Mouse (Mus musculus): ENCODE results near the gene Krt12. TPM values are rescaled to one million over a fixed set of nuclear protein-coding genes. Genes with fewer than 3 reads are reported as not detected.

The Krt12 gene
- total RNA-seq, 1 experiment from 2014 or later: not detected

DNA sequence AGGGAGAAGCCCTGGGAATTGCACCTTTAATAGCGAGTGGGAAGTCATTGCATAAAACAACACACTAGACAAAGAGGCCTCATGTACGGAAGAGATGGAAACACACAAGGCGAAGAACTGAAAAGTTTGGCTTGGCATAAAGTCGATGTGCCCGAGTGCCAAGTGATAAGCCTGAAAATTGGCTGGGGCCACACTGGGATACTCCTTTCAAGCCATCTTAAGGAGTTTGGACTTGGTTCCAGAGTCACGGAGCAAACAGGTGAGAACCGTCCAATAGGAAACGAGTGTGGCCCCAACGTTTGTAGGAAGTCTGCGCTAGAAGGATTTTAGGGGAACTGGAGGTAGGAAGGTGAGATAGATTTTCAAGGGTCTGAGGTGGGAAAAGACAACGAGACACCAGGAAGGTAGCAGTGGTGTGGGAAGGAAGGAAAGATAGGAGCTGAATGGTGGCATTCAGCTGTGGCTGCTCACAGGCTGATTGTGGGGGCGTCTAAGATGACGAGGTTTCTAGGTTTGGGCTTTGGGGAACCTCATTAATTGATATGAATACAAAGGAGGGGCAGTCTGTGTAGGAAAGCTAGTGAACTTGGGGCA lies 22.0 kb downstream of the Krt12 start:
- no peak for ATAC-seq (replicated peaks; ENCODE audit: low read depth, poor library complexity, severe bottlenecking)

DNA sequence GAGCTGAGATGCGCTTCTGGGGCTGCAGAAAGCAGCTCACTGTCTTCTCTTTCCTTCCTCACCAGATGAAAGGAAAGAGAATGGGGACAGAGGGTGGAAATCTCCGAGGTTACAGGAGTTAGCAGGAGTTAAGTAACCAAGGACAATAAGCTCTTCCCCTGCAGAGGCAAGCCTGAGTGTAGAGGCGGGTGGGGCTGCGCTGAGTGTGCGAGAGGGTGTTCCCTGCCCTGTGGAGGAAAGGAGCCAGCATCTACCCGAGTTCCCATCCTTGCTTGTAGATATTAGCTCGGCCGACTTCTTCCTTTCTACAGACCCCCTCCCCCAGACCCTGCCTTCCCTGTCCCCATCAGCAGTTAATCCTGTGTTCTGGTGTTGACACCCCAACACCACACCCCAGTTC lies 23.2 kb downstream of the Krt12 start:
- ATAC-seq (replicated peaks; ENCODE audit: low read depth, poor library complexity, severe bottlenecking): no peak

DNA sequence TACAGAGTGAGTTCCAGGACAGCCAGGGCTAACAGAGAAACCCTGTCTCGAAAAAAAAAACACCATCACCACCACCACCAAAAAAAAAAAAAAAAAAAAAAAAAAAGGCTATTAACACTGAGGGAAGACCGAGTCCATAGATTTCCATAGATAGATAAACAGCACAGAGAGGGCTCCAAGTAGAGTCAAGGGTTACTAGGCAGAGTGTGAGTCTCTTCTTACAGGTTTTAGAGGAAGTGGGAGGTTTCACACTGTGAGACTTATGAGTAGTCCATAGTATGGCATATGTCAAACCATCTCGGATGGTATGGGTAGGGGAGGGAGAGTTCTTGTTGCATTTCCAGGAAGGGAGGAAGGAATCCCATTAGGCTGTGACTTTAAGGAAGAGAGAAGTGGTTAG lies 24.0 kb downstream of the Krt12 start:
- ATAC-seq (replicated peaks; ENCODE audit: low read depth, poor library complexity, severe bottlenecking): no peak

DNA sequence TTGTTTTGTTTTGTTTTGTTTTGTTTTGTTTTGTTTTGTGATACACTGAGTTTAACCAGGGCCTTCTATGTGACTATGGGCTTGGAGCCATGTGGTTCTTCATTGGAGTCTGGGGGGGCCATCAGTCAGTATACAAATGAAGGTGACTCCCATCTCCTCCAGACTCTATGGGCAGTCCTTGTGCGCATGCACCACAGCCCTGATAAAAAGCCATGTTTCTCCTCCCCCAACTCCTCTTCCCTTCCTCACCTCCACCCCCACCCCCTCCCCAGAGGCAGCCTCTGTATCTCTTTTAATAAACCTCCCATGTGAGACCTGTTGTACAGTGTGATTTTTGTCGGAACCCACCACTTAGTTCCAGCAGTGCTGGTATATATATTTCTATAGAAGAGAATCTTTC lies 25.4 kb downstream of the Krt12 start:
- no peak for ATAC-seq (replicated peaks; ENCODE audit: low read depth, poor library complexity, severe bottlenecking)

DNA sequence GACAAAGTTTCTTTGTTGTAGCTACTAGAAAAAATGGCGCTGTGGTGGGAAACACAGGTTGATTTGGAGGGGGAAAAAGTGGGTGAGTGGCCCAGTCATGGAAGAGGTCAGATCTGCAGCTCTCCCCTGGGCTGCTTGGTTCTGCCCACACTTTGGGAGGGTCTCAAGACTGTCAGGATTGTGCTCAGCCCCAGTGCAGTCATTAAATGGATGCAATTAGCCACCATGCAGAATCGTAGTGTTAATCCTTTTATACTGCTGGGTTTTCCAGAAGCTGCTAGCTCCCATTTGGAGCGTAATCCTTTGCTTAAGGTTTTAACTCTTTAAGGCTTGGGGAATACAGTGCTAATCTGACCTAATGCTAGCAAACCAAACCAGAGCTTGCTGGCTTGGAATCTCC lies 26.0 kb downstream of the Krt12 start:
- no peak for ATAC-seq (replicated peaks; ENCODE audit: low read depth, poor library complexity, severe bottlenecking)

DNA sequence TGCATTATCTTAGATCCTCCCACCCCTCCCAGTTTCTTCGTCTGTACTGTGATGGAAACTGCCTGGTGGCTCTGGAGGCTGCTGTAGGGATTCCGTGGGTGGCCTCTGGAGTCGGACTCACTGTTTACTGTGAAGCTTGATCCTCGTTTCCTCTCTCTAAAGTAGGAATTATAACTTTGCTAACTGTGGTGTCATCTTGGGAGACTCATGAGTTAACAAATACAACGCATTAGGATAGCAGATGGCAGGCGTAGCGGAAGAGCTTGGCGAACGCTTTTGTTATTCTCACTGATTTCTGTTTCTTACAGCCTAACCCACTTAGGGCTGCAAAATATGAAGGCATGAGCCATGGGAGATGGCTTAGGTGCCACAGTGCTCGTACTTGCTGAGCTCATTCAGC lies 29.6 kb downstream of the Krt12 start:
- ATAC-seq (replicated peaks; ENCODE audit: low read depth, poor library complexity, severe bottlenecking): no peak

DNA sequence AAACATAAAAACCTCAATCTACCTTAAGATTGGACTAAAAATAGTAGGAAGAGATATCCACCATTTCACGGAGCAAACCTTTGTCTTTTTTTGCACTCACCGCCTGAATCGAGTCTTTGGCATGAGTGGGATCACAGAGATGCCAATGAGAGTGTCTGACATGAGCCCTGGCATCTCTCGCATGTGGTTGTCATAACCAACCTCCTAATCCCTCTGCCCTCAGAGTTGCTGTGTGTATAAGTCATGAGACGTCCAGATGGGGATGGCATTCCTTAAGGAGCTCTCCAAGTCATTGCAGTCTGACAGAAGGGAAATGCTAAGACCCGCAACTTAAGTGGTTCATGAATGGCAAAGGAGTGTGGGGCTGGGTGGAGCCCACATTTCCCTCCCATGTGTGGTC lies 30.7 kb downstream of the Krt12 start:
- ATAC-seq (replicated peaks; ENCODE audit: low read depth, poor library complexity, severe bottlenecking): no peak

DNA sequence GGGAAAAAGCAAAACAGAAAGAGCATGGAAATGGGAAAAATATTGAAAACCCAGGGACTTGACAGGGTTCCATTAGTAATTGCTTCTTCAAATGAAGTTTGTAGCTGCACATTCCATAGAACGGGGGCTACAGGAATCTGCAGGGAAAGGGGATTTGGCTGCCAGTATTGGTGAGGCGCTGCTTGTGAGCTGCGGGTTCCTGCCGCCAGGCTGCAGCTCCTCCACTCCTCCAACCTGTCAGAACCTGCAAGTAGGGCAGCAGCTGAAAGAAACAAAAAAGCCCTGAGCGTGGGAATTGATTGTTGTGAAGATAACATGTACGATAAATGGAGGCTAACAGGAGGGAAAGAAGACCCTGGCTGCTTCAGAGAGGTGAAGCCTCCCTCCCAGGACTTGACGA lies 31.2 kb downstream of the Krt12 start:
- no peak for ATAC-seq (replicated peaks; ENCODE audit: low read depth, poor library complexity, severe bottlenecking)

DNA sequence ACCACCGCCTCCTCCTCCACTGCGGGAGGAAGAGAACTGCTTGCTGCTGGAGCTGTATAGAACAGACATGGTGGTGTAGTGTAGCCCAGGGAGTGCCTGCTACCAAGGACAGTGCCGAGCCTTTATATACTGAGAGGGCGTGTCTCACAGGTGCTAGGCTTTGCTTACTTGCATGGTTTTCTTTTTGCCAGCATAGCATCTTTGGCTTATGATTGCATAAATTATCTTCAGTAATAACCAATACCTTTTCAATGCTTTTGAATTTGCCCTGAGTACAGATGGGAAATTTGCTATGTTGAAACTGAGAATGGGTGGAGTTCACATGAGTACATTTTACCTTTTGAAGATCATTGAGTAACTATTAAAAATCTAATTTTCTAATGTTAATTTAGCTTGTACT lies 32.8 kb downstream of the Krt12 start, which contains the start of gene Krt10:
Gene Krt10, minus strand, starts transcription at position 101 of the 400 bp plus-strand sequence.
- no peak for ATAC-seq (replicated peaks; ENCODE audit: low read depth, poor library complexity, severe bottlenecking)

DNA sequence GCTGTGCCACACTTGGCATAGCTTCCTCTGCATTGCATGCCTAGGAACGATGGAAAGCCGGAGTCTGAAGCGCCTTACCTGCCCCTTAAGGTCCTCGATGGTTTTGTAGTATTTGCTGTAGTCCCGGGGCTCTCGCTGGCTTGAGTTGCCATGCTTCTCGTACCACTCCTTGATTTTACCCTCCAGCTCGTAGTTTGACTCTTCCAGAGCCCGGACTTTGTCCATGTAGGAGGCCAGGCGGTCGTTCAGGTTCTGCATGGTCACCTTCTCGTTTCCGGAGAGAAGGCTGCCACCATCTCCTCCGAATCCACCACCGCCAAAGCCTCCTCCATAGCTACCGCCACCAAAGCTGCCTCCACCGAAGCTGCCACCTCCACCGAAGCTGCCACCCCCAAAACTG lies 33.4 kb downstream of the Krt12 start:
- ATAC-seq (replicated peaks; ENCODE audit: low read depth, poor library complexity, severe bottlenecking): no peak

DNA sequence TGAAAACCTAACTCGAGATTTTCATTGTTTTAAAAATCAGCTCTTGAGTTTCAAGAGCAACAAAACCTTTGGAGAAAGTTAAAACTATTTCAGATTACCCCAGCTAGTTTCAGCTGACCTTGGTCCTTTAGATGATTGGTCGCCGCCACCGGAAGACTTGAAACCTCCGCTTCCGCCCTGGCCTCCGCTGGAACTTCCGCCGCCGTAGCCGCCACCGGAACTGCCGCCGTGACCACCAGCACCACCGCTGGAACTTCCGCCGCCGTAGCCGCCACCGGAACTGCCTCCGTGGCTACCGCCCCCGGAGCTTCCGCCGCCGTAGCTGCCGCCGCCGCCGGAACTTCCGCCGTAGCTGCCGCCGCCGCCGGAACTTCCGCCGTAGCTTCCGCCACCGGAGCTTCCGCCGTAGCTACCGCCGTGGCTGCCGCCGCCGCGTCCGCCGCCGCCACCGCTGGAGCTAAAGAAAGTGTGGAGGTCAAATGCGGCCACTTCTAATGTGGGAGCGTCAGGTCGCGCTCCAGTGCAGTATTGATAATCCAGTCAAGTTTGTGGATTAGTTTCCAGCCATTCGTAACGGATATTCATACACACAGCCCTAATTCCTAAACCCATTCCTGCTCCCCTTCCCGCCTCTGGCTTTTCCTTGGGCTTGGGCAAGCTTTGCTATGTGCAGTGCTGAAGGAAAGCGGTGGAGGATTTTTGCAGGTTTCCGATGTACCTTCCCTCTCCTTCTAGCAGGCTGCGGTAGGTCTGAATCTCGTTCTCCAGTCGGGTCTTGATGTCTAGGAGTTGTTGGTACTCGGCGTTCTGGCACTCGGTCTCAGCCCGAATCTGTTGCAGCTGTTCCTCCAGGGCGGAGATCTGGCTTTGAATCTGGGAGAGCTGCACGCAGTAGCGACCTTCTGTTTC lies 36.0 kb downstream of the Krt12 start:
- ATAC-seq (replicated peaks; ENCODE audit: low read depth, poor library complexity, severe bottlenecking): peak; percentile 95

DNA sequence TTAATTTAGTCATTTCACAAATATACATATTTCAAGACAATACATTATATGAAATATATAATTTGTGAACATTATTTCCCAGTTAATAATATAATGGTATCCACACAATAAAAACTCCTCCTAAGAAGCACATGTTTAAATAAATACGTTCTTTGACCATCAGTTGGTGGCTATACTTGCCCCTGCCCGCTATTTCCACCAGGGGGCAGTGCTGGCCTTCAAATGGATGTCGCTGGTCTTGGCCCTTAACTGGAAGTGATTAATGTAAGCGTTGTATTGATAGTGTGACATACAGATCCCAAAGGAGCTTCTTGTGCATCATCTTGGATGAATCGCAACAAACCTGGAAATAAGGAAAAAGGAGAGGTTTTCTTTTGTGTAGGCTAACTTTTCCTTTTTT lies 42.5 kb downstream of the Krt12 start:
- peak; percentile 85 for ATAC-seq (replicated peaks; ENCODE audit: low read depth, poor library complexity, severe bottlenecking)

DNA sequence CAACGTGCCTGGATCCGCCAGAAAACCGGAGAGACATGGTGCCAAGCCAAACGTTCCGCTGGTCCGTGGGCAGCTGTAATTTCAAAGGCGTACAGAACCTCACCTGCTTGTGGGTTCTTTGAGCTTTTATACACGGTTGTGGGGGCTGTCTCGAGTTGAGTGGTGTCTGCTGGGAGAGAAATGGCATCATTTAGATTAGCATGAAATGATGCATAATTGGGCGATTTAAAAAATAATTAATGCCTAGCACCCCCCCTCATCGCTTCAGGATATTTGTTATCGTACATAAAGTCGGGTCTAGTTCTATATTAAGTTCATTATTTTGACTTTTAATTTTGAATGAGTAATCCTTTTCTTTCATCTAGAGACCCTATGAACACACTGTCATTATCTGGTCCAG lies 47.3 kb downstream of the Krt12 start, which contains the start of gene Krt28:
Gene Krt28, minus strand, starts transcription at position 101 of the 400 bp plus-strand sequence.
- ATAC-seq (replicated peaks; ENCODE audit: low read depth, poor library complexity, severe bottlenecking): no peak

DNA sequence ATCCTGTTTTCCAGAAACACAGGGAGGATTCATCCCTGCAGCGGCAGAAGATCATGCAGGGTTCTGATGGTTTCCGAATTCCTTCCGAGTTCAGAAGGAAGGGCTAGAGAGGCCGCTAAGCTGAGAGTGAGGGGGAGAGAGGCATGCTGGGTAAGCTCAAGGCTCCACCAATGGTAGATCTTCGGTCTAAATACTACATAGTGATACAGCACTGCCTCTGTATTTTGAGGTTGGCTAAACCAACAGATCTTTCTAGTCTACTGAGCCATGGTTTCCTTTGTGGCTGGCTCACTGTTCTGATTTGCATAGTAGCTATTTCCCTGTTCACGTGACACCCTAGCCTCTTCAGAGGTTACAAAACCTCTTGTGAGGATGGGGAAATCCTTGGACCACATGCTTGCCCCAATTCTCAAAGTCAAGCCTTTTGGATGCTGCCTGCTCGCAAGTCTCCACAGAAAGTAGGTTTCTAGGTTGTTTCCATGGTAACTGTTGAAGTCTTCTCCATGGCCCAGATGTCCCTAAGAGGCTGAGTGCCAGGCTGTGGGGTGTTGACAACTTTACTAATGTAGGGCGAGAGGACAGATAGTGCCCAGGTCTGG lies 52.1 kb downstream of the Krt12 start:
- peak; percentile 60 for ATAC-seq (replicated peaks; ENCODE audit: low read depth, poor library complexity, severe bottlenecking)

DNA sequence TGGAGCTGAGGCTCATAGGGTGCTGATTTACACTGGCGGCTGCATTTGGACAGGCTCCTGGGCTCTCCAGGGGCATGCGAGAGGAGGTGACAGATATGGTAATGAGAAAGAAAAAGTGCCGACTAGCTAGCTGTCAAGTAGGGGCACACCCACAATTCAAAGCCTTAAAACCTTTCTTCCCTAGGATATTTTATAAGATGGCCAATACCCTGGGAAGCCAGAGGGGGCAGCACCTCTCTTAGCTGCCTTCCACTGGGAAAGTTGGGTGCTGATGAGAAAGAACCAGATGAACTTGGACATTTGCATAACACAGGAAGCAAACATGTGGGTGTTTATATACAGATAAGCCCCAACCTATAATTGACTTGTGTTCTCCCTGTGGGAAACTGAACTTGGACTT lies 52.8 kb downstream of the Krt12 start:
- ATAC-seq (replicated peaks; ENCODE audit: low read depth, poor library complexity, severe bottlenecking): no peak

DNA sequence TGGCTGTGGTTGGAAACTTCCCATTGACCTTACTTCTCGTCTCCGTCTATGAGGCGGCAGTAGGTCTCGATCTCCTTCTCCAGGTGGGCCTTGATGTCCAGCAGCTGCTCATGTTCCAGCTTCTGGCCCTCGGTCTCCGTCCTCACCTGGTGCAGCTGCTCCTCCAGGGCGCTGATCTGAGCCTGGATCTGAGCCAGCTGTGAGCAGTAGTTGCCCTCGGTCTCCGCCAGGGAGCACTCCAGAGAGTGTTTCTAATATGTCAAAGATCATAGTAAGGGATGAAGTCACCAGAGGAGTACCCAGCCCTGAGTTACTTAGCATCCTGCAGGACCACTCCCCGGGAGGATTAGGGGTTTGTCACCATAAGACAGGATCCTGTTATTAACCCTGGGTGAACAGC lies 55.3 kb downstream of the Krt12 start:
- ATAC-seq (replicated peaks; ENCODE audit: low read depth, poor library complexity, severe bottlenecking): no peak

Other genes with a start within 250 kb of the Krt12 start
- gene Smarce1, start 191.2 kb downstream of the Krt12 start, total RNA-seq (2017): 222 and 341 TPM in 2 replicates
- gene Krt222, start 178.2 kb downstream of the Krt12 start, total RNA-seq (2017): not detected in 2 replicates
- gene Krt24, start 137.0 kb downstream of the Krt12 start, total RNA-seq (2017): not detected in 2 replicates
- not detected in 2 replicates for gene Krt25, start 99.3 kb downstream of the Krt12 start, total RNA-seq (2017)
- not detected in 2 replicates for gene Krt26, start 84.3 kb downstream of the Krt12 start, total RNA-seq (2017)
- not detected in 2 replicates for gene Krt27, start 71.2 kb downstream of the Krt12 start, total RNA-seq (2017)
- gene Krt28, start 47.4 kb downstream of the Krt12 start, total RNA-seq (2017): not detected in 2 replicates
- gene Krt10, start 32.9 kb downstream of the Krt12 start, total RNA-seq (2017): 0.50 TPM in 1 of 2 replicates, not detected in the other
- not detected in 2 replicates for gene Krt20, start 15.9 kb upstream of the Krt12 start, total RNA-seq (2017)
- gene Krt23, start 70.9 kb upstream of the Krt12 start, total RNA-seq (2017): not detected in 2 replicates
- gene Krt39, start 99.1 kb upstream of the Krt12 start, total RNA-seq (2017): not detected in 2 replicates
- not detected in 2 replicates for gene Krt40, start 120.9 kb upstream of the Krt12 start, total RNA-seq (2017)
- not detected in 2 replicates for gene Krtap3-3, start 128.6 kb upstream of the Krt12 start, total RNA-seq (2017)
- gene Krtap3-2, start 134.6 kb upstream of the Krt12 start, total RNA-seq (2017): not detected in 2 replicates
- gene Gm11939, start 137.2 kb upstream of the Krt12 start, total RNA-seq (2017): not detected in 2 replicates
- not detected in 2 replicates for gene Krtap3-1, start 144.4 kb upstream of the Krt12 start, total RNA-seq (2017)
- gene Krtap1-5, start 158.8 kb upstream of the Krt12 start, total RNA-seq (2017): not detected in 2 replicates
- not detected in 2 replicates for gene Krtap1-4, start 161.4 kb upstream of the Krt12 start, total RNA-seq (2017)
- gene Krtap1-3, start 169.1 kb upstream of the Krt12 start, total RNA-seq (2017): not detected in 2 replicates
- gene Krtap9-3, start 175.8 kb upstream of the Krt12 start, total RNA-seq (2017): not detected in 2 replicates
- gene Gm11938, start 181.0 kb upstream of the Krt12 start, total RNA-seq (2017): not detected in 2 replicates
- gene Gm11937, start 187.9 kb upstream of the Krt12 start, total RNA-seq (2017): not detected in 2 replicates
- gene Krtap2-4, start 192.6 kb upstream of the Krt12 start, total RNA-seq (2017): not detected in 2 replicates
- gene Gm11562, start 198.2 kb upstream of the Krt12 start, total RNA-seq (2017): not detected in 2 replicates
- not detected in 2 replicates for gene Krtap4-1, start 206.0 kb upstream of the Krt12 start, total RNA-seq (2017)
- gene Krtap4-2, start 212.8 kb upstream of the Krt12 start, total RNA-seq (2017): not detected in 2 replicates
- gene Krtap4-7, start 221.8 kb upstream of the Krt12 start, total RNA-seq (2017): not detected in 2 replicates
- not detected in 2 replicates for gene Gm11555, start 228.0 kb upstream of the Krt12 start, total RNA-seq (2017)
- not detected in 2 replicates for gene Gm11563, start 236.7 kb upstream of the Krt12 start, total RNA-seq (2017)
- not detected in 2 replicates for gene Krtap4-6, start 243.7 kb upstream of the Krt12 start, total RNA-seq (2017)

Measured in common myeloid progenitor, adult 5-6 weeks (primary cell).